Mouse (Mus musculus): ENCODE measurements at regions not wholly inside any gene's neighbourhood (a gene's known extent, or its start where the extent isn't known, plus 50 kb on each side); places are given as distances from the start of the nearest gene placed in this dataset.

DNA sequence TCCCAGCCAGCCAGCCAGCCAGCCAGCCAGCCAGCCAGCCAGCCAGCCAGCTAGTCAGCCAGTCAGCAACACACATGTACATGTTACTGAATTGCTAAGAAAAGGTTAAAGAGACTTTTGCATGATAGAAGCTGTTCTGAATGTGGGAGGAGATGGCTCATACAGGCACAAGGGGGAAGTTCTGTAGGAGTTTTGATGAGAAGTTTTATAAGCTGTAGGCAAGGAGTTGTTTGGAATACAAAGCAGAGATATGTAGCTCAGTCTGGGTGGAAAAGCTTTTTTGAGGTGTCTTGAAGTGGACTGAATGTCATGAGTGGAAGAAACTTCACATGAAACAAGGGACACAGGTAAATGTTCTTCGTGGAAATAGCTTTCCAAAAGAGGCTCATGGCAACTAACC, 157.8 kb upstream of the Slc39a10 start:
- TF ChIP-seq CTCF (IDR thresholded peaks at IDR 0.05; ENCODE audit: extremely low read depth, insufficient read depth, low read length), result no peak
- TF ChIP-seq POLR2A (IDR thresholded peaks at IDR 0.05; ENCODE audit: extremely low read depth, insufficient read depth, low read length), result no peak
